Mouse (Mus musculus): ENCODE results near the gene Dglucy. TPM values are rescaled to one million over a fixed set of nuclear protein-coding genes. Genes with fewer than 3 reads are reported as not detected.

The Dglucy gene
- polyA plus RNA-seq, 1 experiment = 6.4 TPM

DNA sequence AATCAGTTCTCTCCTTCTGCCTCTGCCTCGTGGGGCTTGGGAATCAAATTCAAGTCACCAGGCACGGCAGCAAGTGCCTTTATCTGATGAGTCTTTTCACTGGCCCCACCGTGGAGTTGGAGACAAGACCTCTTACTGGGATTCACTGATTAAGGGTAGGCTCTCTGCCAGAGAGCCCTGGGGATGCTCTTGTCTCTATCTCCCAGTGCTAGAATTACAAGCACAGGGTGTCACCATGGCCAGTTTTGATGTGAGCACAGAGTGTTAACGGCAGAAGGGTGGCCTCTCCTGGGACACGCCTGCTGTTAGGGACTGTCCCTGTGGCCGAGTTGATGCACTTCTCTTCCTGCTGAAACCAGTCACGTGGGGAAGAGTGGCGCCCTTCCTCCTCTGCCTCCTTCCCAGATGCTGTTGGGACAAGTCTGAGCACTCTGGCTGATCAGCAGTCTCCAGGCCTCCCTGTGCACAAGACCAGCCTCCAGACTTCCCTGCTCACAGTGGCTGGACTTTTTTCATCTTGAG, 60.3 kb downstream of the Dglucy start:
- TF ChIP-seq CTCF (IDR thresholded peaks at IDR 0.05; ENCODE audit: insufficient read depth, low read length) = no peak
- TF ChIP-seq POLR2A (IDR thresholded peaks at IDR 0.05; ENCODE audit: borderline replicate concordance, extremely low read depth, low read depth, low read length) = no peak
- 32% methylated on average over 8 of the region's 8 CpGs for WGBS

DNA sequence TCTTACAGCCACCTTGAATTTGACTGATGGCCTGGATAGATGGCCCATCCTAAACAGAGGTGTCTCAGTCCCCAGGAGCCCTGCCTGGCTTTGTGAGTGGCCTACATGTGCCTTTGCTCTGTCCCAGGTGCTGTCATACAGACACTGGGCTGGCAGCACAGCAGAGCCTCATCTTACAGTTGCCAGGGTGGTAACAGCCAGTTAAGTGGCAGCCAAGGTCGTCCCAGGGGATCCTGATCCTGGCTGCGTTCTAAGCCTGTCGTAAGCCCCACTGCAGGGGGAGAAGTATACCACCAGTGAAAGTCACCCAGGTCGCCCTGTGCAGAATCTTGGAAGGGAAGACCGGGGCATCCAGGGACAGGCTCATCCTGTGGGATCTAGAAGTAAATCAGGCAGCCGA, 61.1 kb downstream of the Dglucy start:
- DNase-seq = no peak
- H3K4me3 ChIP-seq (replicated peaks; ENCODE audit: extremely low read depth, low read depth, low read length) = no peak overlapping the region
- no peaks in the 10 kb centered on the region for H3K4me1 ChIP-seq (ENCODE audit: control insufficient read depth, insufficient read depth, low read length)
- TF ChIP-seq CTCF (IDR thresholded peaks at IDR 0.05; ENCODE audit: insufficient read depth, low read length) = no peak
- no peak for TF ChIP-seq POLR2A (IDR thresholded peaks at IDR 0.05; ENCODE audit: borderline replicate concordance, extremely low read depth, low read depth, low read length)
- 90% methylated on average over 6 of the region's 6 CpGs for WGBS

More for the DNA sequence above, 60.3 kb downstream of the Dglucy start:
- DNase-seq = no peak
- no peak overlapping the region for H3K4me3 ChIP-seq (replicated peaks; ENCODE audit: extremely low read depth, low read depth, low read length)
- no peaks in the 10 kb centered on the region for H3K4me1 ChIP-seq (ENCODE audit: control insufficient read depth, insufficient read depth, low read length)

DNA sequence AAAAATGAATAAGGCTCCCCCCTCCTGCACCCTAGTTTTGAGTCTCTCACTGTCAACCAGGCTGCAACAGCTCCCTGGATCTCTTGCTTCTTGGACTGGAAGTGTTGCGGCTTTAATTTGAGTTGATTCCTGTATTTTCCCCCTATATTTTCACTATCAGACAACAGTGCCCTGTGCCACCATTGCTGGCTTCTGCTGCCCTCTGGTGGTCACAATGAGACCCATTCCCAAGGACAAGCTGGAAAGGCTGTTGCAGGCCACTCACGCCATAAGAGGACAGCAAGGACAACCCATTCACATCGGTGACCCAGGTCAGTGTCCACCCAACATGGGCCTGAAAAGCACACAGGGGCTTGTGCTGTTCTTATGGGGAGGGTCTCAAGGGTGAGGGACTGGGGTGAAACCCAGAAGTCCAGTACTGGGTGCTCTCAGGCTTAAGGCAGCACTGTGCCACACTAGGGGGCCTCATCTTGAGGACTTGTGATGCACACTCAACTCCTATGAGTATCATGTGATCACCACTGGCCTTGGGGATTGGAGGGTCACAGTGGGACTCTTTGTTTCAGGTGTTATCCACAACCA, 62.4 kb downstream of the Dglucy start:
- peak; percentile 76 for DNase-seq
- Histone ChIP-seq H3K4me1 (ENCODE audit: control insufficient read depth, insufficient read depth, low read length) (no peaks in the 10 kb centered on the region), H3K4me3 (replicated peaks; ENCODE audit: extremely low read depth, low read depth, low read length) (no peak overlapping the region)
- 9% methylated on average over 3 of the region's 3 CpGs for WGBS
- TF ChIP-seq CTCF (IDR thresholded peaks at IDR 0.05; ENCODE audit: insufficient read depth, low read length) = peak; percentile 98
- TF ChIP-seq POLR2A (IDR thresholded peaks at IDR 0.05; ENCODE audit: borderline replicate concordance, extremely low read depth, low read depth, low read length) = no peak

- TF ChIP-seq POLR2A (IDR thresholded peaks at IDR 0.05; ENCODE audit: borderline replicate concordance, extremely low read depth, low read depth, low read length) (no peak), CTCF (IDR thresholded peaks at IDR 0.05; ENCODE audit: insufficient read depth, low read length) (no peak)
- no peak for DNase-seq
- H3K4me1 ChIP-seq (ENCODE audit: control insufficient read depth, insufficient read depth, low read length) = no peaks in the 10 kb centered on the region
- no peak overlapping the region for H3K4me3 ChIP-seq (replicated peaks; ENCODE audit: extremely low read depth, low read depth, low read length)
- WGBS = 79% methylated on average over 4 of the region's 4 CpGs
Measured at GRCm38 (mm10) chr12:100843171-100843570, 64.3 kb downstream of the Dglucy start.

DNA sequence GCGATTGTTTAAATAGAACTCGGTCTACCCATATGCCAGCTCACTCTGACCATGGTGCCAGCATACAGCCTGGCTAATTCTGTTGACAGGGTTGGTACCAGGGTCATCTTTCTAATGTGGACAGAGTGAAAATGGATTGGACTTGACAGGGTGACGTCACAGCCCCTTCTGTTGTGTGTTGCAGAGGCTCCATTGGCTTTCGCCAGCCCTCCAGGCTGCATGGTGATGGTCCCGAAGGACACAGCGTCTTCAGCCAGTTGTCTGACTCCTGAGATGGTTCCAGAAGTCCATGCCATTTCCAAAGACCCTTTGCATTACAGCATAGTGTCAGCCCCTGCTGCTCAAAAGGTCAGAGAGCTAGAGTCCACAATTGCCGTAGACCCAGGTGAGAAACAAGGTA, 65.7 kb downstream of the Dglucy start:
- no peak for TF ChIP-seq POLR2A (IDR thresholded peaks at IDR 0.05; ENCODE audit: borderline replicate concordance, extremely low read depth, low read depth, low read length)
- no peak for TF ChIP-seq CTCF (IDR thresholded peaks at IDR 0.05; ENCODE audit: insufficient read depth, low read length)
- DNase-seq = no peak
- WGBS = 88% methylated on average over 7 of the region's 7 CpGs
- H3K4me3 ChIP-seq (replicated peaks; ENCODE audit: extremely low read depth, low read depth, low read length) = no peak overlapping the region
- no peaks in the 10 kb centered on the region for H3K4me1 ChIP-seq (ENCODE audit: control insufficient read depth, insufficient read depth, low read length)

DNA sequence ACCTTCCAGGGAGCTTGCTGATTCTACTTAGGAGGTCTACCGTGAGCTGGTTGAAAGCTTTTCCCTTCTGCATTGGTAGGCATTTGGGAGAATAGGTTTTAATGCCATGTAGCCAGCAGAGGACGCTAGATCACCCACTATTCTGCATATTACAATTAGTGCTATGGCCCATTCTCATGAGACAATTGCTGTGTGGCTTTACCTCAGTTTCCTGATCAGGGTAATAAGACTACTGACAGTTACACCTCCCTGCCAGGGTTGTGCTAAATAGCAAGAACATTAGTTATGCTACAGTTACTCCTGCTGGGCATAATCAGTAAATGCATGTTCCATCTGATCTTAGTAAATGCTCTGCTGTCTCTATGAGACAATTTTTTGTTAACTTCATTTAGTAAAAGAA, 67.0 kb downstream of the Dglucy start:
- 37% methylated on average over 2 of the region's 2 CpGs for WGBS
- no peak for TF ChIP-seq CTCF (IDR thresholded peaks at IDR 0.05; ENCODE audit: insufficient read depth, low read length)
- Histone ChIP-seq H3K4me1 (ENCODE audit: control insufficient read depth, insufficient read depth, low read length) (no peaks in the 10 kb centered on the region), H3K4me3 (replicated peaks; ENCODE audit: extremely low read depth, low read depth, low read length) (no peak overlapping the region)
- DNase-seq = no peak

DNA sequence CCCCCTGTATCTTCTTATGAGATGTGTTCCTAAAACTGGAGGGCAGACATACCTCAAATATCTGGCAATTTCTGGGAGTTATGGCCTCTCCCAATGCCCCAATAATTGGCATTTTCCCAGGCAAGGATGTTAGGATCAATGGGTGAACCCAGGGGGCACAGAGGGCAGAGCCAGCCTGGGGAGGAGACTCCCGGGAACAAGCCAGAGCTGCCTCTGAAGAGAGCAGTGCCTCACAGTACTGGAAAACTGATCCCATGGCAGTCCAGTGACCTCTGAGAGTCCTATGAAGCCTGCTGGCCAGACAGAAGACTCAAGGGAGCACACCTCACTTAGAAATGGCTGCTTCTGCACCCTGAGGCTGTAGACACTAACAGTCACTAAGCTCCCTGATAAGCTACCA, 67.7 kb downstream of the Dglucy start:
- TF ChIP-seq POLR2A (IDR thresholded peaks at IDR 0.05; ENCODE audit: borderline replicate concordance, extremely low read depth, low read depth, low read length) = no peak
- no peak for TF ChIP-seq CTCF (IDR thresholded peaks at IDR 0.05; ENCODE audit: insufficient read depth, low read length)
- no peak overlapping the region for H3K4me3 ChIP-seq (replicated peaks; ENCODE audit: extremely low read depth, low read depth, low read length)
- no peak for DNase-seq
- H3K4me1 ChIP-seq (ENCODE audit: control insufficient read depth, insufficient read depth, low read length) = no peaks in the 10 kb centered on the region
- WGBS = 63% methylated on average over 1 of the region's 1 CpGs

DNA sequence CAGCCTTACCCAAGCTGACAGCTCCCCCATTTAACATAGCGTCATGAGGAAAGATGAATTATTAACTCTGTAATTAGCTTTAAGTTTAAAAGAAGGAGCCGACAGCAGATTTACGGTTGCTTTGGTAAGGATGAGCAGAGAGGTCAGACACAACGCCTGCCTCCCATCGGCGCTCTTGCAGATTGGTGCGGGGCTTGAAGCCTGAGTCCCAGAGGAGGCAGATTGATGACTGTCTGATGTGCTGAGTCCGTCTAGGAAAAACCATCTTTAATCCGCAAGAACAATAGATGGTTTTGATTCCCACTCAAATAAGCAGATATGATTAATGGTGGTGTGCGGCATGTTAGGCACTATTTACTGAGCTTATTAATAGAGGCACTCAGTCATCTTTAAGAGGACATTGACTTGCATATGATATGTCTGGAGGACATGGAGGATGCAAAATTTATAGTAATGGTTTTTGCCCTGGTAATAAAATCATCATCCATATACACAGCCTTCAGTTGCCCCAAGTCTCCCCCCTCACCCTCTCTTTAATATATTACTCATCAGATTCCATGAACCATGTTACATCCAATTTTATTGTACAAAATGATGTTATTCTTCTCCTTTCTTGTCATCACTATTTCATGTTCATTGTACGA, 68.7 kb downstream of the Dglucy start:
- no peak overlapping the region for H3K4me3 ChIP-seq (replicated peaks; ENCODE audit: extremely low read depth, low read depth, low read length)
- no peaks in the 10 kb centered on the region for H3K4me1 ChIP-seq (ENCODE audit: control insufficient read depth, insufficient read depth, low read length)
- TF ChIP-seq POLR2A (IDR thresholded peaks at IDR 0.05; ENCODE audit: borderline replicate concordance, extremely low read depth, low read depth, low read length) (no peak), CTCF (IDR thresholded peaks at IDR 0.05; ENCODE audit: insufficient read depth, low read length) (no peak)
- DNase-seq = no peak
- WGBS = 70% methylated on average over 11 of the region's 11 CpGs

DNA sequence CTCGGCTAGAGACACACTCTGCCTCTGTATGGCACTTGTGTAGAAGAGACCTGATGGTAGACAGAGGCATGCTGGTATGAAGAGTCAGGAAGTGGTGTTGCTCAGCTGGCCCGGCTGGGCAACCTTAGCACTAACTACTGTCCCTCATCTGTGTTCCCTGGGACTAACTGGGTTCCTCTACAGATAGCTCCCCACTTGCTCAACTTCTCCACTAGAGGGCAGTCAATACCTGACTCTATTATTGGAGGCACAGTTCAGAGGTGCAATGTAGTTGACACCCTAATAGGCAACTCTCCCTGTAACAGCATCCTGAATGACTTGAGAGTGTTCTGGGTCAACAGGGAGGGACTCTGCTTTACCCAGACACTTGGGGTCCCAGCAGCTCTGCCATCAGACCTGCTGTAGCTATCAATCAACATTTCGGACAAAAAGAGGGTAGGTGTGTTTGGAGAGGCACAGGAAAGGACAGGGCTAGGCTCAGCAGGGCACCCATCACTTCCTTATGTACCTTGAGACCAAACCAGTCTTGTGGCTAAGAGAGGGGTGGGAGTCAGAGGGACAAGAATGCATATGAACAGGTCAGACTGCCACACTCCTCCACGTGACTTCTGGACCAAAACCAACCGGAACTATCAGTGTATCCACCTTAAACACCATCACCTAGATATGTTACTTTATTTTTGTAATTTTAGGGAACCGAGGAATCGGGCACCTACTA, 70.7 kb downstream of the Dglucy start:
- TF ChIP-seq CTCF (IDR thresholded peaks at IDR 0.05; ENCODE audit: insufficient read depth, low read length) (peak; percentile 35; the same call in 1 of the 2 replicates), POLR2A (IDR thresholded peaks at IDR 0.05; ENCODE audit: borderline replicate concordance, extremely low read depth, low read depth, low read length) (no peak)
- H3K4me3 ChIP-seq (replicated peaks; ENCODE audit: extremely low read depth, low read depth, low read length) = no peak overlapping the region
- no peaks in the 10 kb centered on the region for H3K4me1 ChIP-seq (ENCODE audit: control insufficient read depth, insufficient read depth, low read length)
- WGBS = 80% methylated on average over 7 of the region's 7 CpGs
- DNase-seq = peak; percentile 13

Measured in lung, adult 2 months (tissue).